In the genomic region with DNA sequence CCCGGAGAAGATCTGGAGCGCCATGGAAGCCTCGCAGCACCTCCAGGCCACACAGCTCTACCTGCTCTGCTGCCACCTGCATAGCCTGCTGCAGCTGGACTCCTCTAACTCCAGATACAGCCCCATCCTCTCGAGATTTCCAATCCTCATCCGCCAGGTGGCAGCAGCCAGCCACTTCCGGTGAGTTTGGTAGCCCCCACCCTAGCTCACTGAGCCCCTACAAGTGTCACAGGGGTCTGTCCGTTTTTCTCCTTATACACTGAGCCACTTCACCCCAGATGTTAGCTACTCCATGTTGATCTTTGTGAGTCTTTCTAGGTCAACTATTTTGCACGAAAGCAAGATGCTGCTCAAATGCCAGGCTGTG, we compare ENCODE assay signal across 8 mouse cellular contexts. TPM values are rescaled to one million over a fixed set of nuclear protein-coding genes. Genes with fewer than 3 reads are reported as not detected.
DNase-seq lines count a peak whose midpoint lies in the region; ATAC-seq and TF ChIP-seq lines count a peak whose summit lies in the region.

No protein-coding gene starts in this region.

- no peak overlapping the region for H3K9ac ChIP-seq in heart, adult 2 months (ENCODE audit: low read depth, low read length)
- H3K9ac ChIP-seq in forebrain, postnatal 0 days, result no peak overlapping the region
- no peak overlapping the region for H3K9ac ChIP-seq in limb, embryonic 13.5 days
- H3K9ac ChIP-seq in midbrain, embryonic 16.5 days (ENCODE audit: low read depth, low read length), result no peak overlapping the region

- peak; percentile 52 for ATAC-seq in forebrain, postnatal 0 days
- no peak for ATAC-seq in limb, embryonic 13.5 days (ENCODE audit: low FRiP score, low read depth)
- 0 out of 2 replicates have a peak, but pooled peaks have one; percentile 30 for ATAC-seq in midbrain, embryonic 16.5 days
- ATAC-seq in granulocyte monocyte progenitor cell, adult 5-6 weeks (replicated peaks; ENCODE audit: poor library complexity, severe bottlenecking), result no peak

- H3K36me3 ChIP-seq in heart, adult 2 months (ENCODE audit: control insufficient read depth, insufficient read depth, low read length), result no peaks in the 10 kb centered on the region
- H3K36me3 ChIP-seq in forebrain, postnatal 0 days (ENCODE audit: insufficient read depth), result peaks cover 54% of the 10 kb centered on the region
- peaks cover 52% of the 10 kb centered on the region for H3K36me3 ChIP-seq in limb, embryonic 13.5 days
- H3K36me3 ChIP-seq in midbrain, embryonic 16.5 days (ENCODE audit: control insufficient read depth, insufficient read depth, low read length), result peaks cover 39% of the 10 kb centered on the region

- no peak for TF ChIP-seq EP300 in heart, adult 2 months (IDR thresholded peaks at IDR 0.05; ENCODE audit: insufficient read depth, low read depth, low read length)

- no peak for TF ChIP-seq POLR2A in heart, adult 2 months (IDR thresholded peaks at IDR 0.05; ENCODE audit: insufficient read depth, low read depth, low read length)

- H3K4me2 ChIP-seq in forebrain, postnatal 0 days (ENCODE audit: low read depth), result no peak overlapping the region
- H3K4me2 ChIP-seq in limb, embryonic 13.5 days (replicated peaks), result 0 out of 2 replicates have a peak overlapping the region, but pooled peaks have one; percentile 68
- H3K4me2 ChIP-seq in midbrain, embryonic 16.5 days (ENCODE audit: low read length), result no peak overlapping the region

- no peak overlapping the region for H3K4me3 ChIP-seq in heart, adult 2 months
- no peak overlapping the region for H3K4me3 ChIP-seq in forebrain, postnatal 0 days (ENCODE audit: low read depth, low read length)
- H3K4me3 ChIP-seq in limb, embryonic 13.5 days, result no peak overlapping the region
- no peak overlapping the region for H3K4me3 ChIP-seq in midbrain, embryonic 16.5 days (ENCODE audit: low read depth, low read length)

- no peaks in the 10 kb centered on the region for H3K27me3 ChIP-seq in heart, adult 2 months (ENCODE audit: control insufficient read depth, insufficient read depth, low read length)
- H3K27me3 ChIP-seq in forebrain, postnatal 0 days (ENCODE audit: insufficient read depth, low read length), result no peaks in the 10 kb centered on the region
- no peaks in the 10 kb centered on the region for H3K27me3 ChIP-seq in limb, embryonic 13.5 days
- H3K27me3 ChIP-seq in midbrain, embryonic 16.5 days (ENCODE audit: control insufficient read depth, insufficient read depth, low read depth, low read length), result no peaks in the 10 kb centered on the region

- H3K27ac ChIP-seq in heart, adult 2 months, result no peak overlapping the region
- H3K27ac ChIP-seq in forebrain, postnatal 0 days (ENCODE audit: low read depth, low read length), result no peak overlapping the region
- H3K27ac ChIP-seq in limb, embryonic 13.5 days, result no peak overlapping the region
- no peak overlapping the region for H3K27ac ChIP-seq in midbrain, embryonic 16.5 days (ENCODE audit: low read length)

- no peaks in the 10 kb centered on the region for H3K9me3 ChIP-seq in forebrain, postnatal 0 days (ENCODE audit: low read length)
- H3K9me3 ChIP-seq in limb, embryonic 13.5 days, result no peaks in the 10 kb centered on the region
- H3K9me3 ChIP-seq in midbrain, embryonic 16.5 days (replicated peaks; ENCODE audit: control insufficient read depth, low read length, poor library complexity, severe bottlenecking), result no peaks in the 10 kb centered on the region

- peaks cover 1% of the 10 kb centered on the region; the same call in 1 of the 2 replicates for H3K4me1 ChIP-seq in heart, adult 2 months (ENCODE audit: control insufficient read depth, insufficient read depth, low read length)
- peaks cover 11% of the 10 kb centered on the region; the same call in 1 of the 2 replicates for H3K4me1 ChIP-seq in forebrain, postnatal 0 days (ENCODE audit: insufficient read depth)
- H3K4me1 ChIP-seq in limb, embryonic 13.5 days, result peaks cover 62% of the 10 kb centered on the region
- H3K4me1 ChIP-seq in midbrain, embryonic 16.5 days (ENCODE audit: control insufficient read depth, insufficient read depth, low read length), result peaks cover 14% of the 10 kb centered on the region

- no peaks in the 10 kb centered on the region for H3K79me2 ChIP-seq in heart, adult 2 months (replicated peaks; ENCODE audit: control insufficient read depth, insufficient read depth, low read length)

- 63% methylated on average over 8 of the region's 8 CpGs for WGBS in heart, adult 2 months
- WGBS in forebrain, postnatal 0 days, result 47% methylated on average over 8 of the region's 8 CpGs
- 49% methylated on average over 8 of the region's 8 CpGs for WGBS in limb, embryonic 13.5 days
- 39% methylated on average over 8 of the region's 8 CpGs for WGBS in midbrain, embryonic 16.5 days

- intact Hi-C loops in heart, adult 2 months (cut with DNase I), result no loop called here
- intact Hi-C loops in heart, postnatal 36 days (cut with DNase I), result no loop called here

- TF ChIP-seq CTCF in heart, adult 2 months (IDR thresholded peaks at IDR 0.05), result peak; percentile 53
- peak; percentile 76 for TF ChIP-seq CTCF in forebrain, postnatal 0 days (IDR thresholded peaks at IDR 0.05; ENCODE audit: low read depth)

- DNase-seq in heart, adult 2 months, result peak in 1 of 2 experiments; percentile 46
- DNase-seq in heart, postnatal 36 days, result no peak
- DNase-seq in T-cell, adult 2 months (ENCODE audit: low spot score), result peak; percentile 20
- peak; percentile 75 for DNase-seq in forebrain, postnatal 0 days
- no peak for DNase-seq in spleen, postnatal 14 days (ENCODE audit: low spot score in 2 of 2)

RNA-seq across cellular contexts. Expression of gene Slc39a11, which starts 2.0 kb away (rescaled TPM):
- 1 to 10 TPM; 2.6 to 2.7 TPM for total RNA-seq in heart, adult 2 months (2021)
- polyA plus RNA-seq in heart, adult 2 months (2012; rRNA removed), result 3.7 and 5.6 TPM in 2 replicates
- total RNA-seq in heart, postnatal 36 days (2021), result 1 to 10 TPM; 2.6 to 3.9 TPM
- 36.9 and 48.2 TPM in 2 replicates for total RNA-seq in forebrain, postnatal 0 days (2014; rRNA removed)
- 33.1 and 39.1 TPM in 2 replicates for polyA plus RNA-seq in forebrain, postnatal 0 days (2015; fragmentation: Nextera tagmentation; extraction: Ambion mirVana)
- 25.9 and 26.4 TPM in 2 replicates for polyA plus RNA-seq in limb, embryonic 13.5 days (2015; fragmentation: Nextera tagmentation; extraction: Ambion mirVana)
- 37.6 and 38.5 TPM in 2 replicates for polyA plus RNA-seq in midbrain, embryonic 16.5 days (2015; fragmentation: Nextera tagmentation; extraction: Ambion mirVana)
- total RNA-seq in granulocyte monocyte progenitor cell, adult 5-6 weeks (2014; fragmentation: Nextera tagmentation), result 24.8 and 37.0 TPM in 2 replicates
- 30.5 and 36.9 TPM in 2 replicates for total RNA-seq in granulocyte monocyte progenitor cell, adult 5-6 weeks (2017)

RNA-seq across cellular contexts. Expression of gene Cog1, which starts 2.9 kb away (rescaled TPM):
- 10 to 100 TPM; 16.9 to 18.6 TPM for total RNA-seq in heart, adult 2 months (2021)
- 25.2 and 32.7 TPM in 2 replicates for polyA plus RNA-seq in heart, adult 2 months (2012; rRNA removed)
- 10 to 100 TPM; 17.6 to 18.3 TPM for total RNA-seq in heart, postnatal 36 days (2021)
- total RNA-seq in forebrain, postnatal 0 days (2014; rRNA removed), result 37.2 and 48.8 TPM in 2 replicates
- polyA plus RNA-seq in forebrain, postnatal 0 days (2015; fragmentation: Nextera tagmentation; extraction: Ambion mirVana), result 25.3 and 28.6 TPM in 2 replicates
- 25.4 and 27.7 TPM in 2 replicates for polyA plus RNA-seq in limb, embryonic 13.5 days (2015; fragmentation: Nextera tagmentation; extraction: Ambion mirVana)
- 32.4 and 36.3 TPM in 2 replicates for polyA plus RNA-seq in midbrain, embryonic 16.5 days (2015; fragmentation: Nextera tagmentation; extraction: Ambion mirVana)
- total RNA-seq in granulocyte monocyte progenitor cell, adult 5-6 weeks (2014; fragmentation: Nextera tagmentation), result 39.1 and 63.6 TPM in 2 replicates
- total RNA-seq in granulocyte monocyte progenitor cell, adult 5-6 weeks (2017), result 11.3 and 22.8 TPM in 2 replicates

RNA-seq across cellular contexts. Expression of gene Fam104a, which starts 32.1 kb away (rescaled TPM):
- 10 to 100 TPM; 15.3 to 16.4 TPM for total RNA-seq in heart, adult 2 months (2021)
- 10.7 and 12.4 TPM in 2 replicates for polyA plus RNA-seq in heart, adult 2 months (2012; rRNA removed)
- 10 to 100 TPM; 14.9 to 15.6 TPM for total RNA-seq in heart, postnatal 36 days (2021)
- 37.6 and 38.7 TPM in 2 replicates for total RNA-seq in forebrain, postnatal 0 days (2014; rRNA removed)
- polyA plus RNA-seq in forebrain, postnatal 0 days (2015; fragmentation: Nextera tagmentation; extraction: Ambion mirVana), result 54.7 and 58.9 TPM in 2 replicates
- polyA plus RNA-seq in limb, embryonic 13.5 days (2015; fragmentation: Nextera tagmentation; extraction: Ambion mirVana), result 48.0 and 50.1 TPM in 2 replicates
- polyA plus RNA-seq in midbrain, embryonic 16.5 days (2015; fragmentation: Nextera tagmentation; extraction: Ambion mirVana), result 37.4 and 37.9 TPM in 2 replicates
- 14.4 and 15.6 TPM in 2 replicates for total RNA-seq in granulocyte monocyte progenitor cell, adult 5-6 weeks (2014; fragmentation: Nextera tagmentation)
- total RNA-seq in granulocyte monocyte progenitor cell, adult 5-6 weeks (2017), result 17.6 and 25.0 TPM in 2 replicates

RNA-seq across cellular contexts. Expression of gene D11Wsu47e, which starts 32.3 kb away (rescaled TPM):
- 1 to 10 TPM; 5.8 to 6.4 TPM for total RNA-seq in heart, adult 2 months (2021)
- polyA plus RNA-seq in heart, adult 2 months (2012; rRNA removed), result 4.7 and 7.8 TPM in 2 replicates
- 1 to 10 TPM; 6.3 to 8.2 TPM for total RNA-seq in heart, postnatal 36 days (2021)
- total RNA-seq in forebrain, postnatal 0 days (2014; rRNA removed), result 34.2 and 36.7 TPM in 2 replicates
- 23.4 and 25.7 TPM in 2 replicates for polyA plus RNA-seq in forebrain, postnatal 0 days (2015; fragmentation: Nextera tagmentation; extraction: Ambion mirVana)
- polyA plus RNA-seq in limb, embryonic 13.5 days (2015; fragmentation: Nextera tagmentation; extraction: Ambion mirVana), result 22.7 and 23.7 TPM in 2 replicates
- polyA plus RNA-seq in midbrain, embryonic 16.5 days (2015; fragmentation: Nextera tagmentation; extraction: Ambion mirVana), result 24.5 and 25.8 TPM in 2 replicates
- 10.4 and 28.3 TPM in 2 replicates for total RNA-seq in granulocyte monocyte progenitor cell, adult 5-6 weeks (2014; fragmentation: Nextera tagmentation)
- total RNA-seq in granulocyte monocyte progenitor cell, adult 5-6 weeks (2017), result 6.4 and 19.0 TPM in 2 replicates

RNA-seq across cellular contexts. Expression of gene Sstr2, which starts 32.7 kb away (rescaled TPM):
- total RNA-seq in heart, adult 2 months (2021), result not detected
- polyA plus RNA-seq in heart, adult 2 months (2012; rRNA removed), result not detected in 2 replicates
- not detected for total RNA-seq in heart, postnatal 36 days (2021)
- total RNA-seq in forebrain, postnatal 0 days (2014; rRNA removed), result 19.9 and 32.2 TPM in 2 replicates
- polyA plus RNA-seq in forebrain, postnatal 0 days (2015; fragmentation: Nextera tagmentation; extraction: Ambion mirVana), result 23.1 and 27.1 TPM in 2 replicates
- 1.1 and 1.5 TPM in 2 replicates for polyA plus RNA-seq in limb, embryonic 13.5 days (2015; fragmentation: Nextera tagmentation; extraction: Ambion mirVana)
- 15.5 and 17.3 TPM in 2 replicates for polyA plus RNA-seq in midbrain, embryonic 16.5 days (2015; fragmentation: Nextera tagmentation; extraction: Ambion mirVana)
- 0.13 and 1.2 TPM in 2 replicates for total RNA-seq in granulocyte monocyte progenitor cell, adult 5-6 weeks (2014; fragmentation: Nextera tagmentation)
- not detected in 2 replicates for total RNA-seq in granulocyte monocyte progenitor cell, adult 5-6 weeks (2017)

Comparison
In these comparisons a context has a peak if more than half of its experiments do, and no peak if none do; other contexts are left out.
1. DNase-seq: peak in T-cell, adult 2 months (single experiment) and forebrain, postnatal 0 days (single experiment); none in heart, postnatal 36 days (0 of 2) and spleen, postnatal 14 days (0 of 2).
2. ATAC-seq: peak in forebrain, postnatal 0 days (single experiment) and midbrain, embryonic 16.5 days (single experiment); none in limb, embryonic 13.5 days (single experiment) and granulocyte monocyte progenitor cell, adult 5-6 weeks (single experiment).